In the genomic region with DNA sequence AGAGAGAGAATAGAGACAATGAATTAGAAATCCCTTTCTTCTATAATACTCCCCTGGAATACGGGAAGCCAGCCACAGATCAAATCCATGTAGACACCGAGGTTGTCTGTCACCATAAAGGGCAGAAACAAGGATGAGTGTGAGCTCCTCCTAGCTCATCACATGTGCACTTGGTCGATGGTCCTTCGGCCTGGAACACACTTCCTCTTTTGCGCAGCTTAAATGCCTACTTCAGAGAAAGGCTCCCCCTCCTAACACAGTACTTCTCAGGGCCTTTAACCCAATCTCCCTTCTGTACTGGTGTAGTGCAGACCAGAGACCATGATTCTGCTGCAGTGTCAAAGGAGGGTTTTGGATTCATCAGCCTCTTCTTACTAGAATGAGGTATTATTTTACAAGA, we compare ENCODE assay signal across 28 mouse cellular contexts. TPM values are rescaled to one million over a fixed set of nuclear protein-coding genes. Genes with fewer than 3 reads are reported as not detected.
DNase-seq lines count a peak whose midpoint lies in the region; ATAC-seq and TF ChIP-seq lines count a peak whose summit lies in the region.
"Had no signal": no experiment of that assay in that cellular context is flagged by ENCODE, and none has a peak within 500 bp of the region (broad histone marks: within the 10 kb centered on the region; RNA-seq: fewer than 3 reads in every experiment).

No protein-coding gene starts in this region.

- no peak overlapping the region for H3K4me3 ChIP-seq in CH12.LX (replicated peaks in 1 of 3; ENCODE audit: low read depth in 2 of 3, low read length in 2 of 3, poor library complexity in 1 of 3)
- no peak overlapping the region for H3K4me3 ChIP-seq in cerebellum, adult 2 months (replicated peaks; ENCODE audit: insufficient read depth, low read depth, low read length)
- H3K4me3 ChIP-seq in kidney, adult 2 months (ENCODE audit: insufficient read depth, low read depth, low read length): no peak overlapping the region
- H3K4me3 ChIP-seq: embryonic facial prominence, embryonic 12.5 days; embryonic facial prominence, embryonic 15.5 days; gastrocnemius, adult 2 months; heart, embryonic 12.5 days; heart, embryonic 15.5 days had no signal

- 93% methylated on average over 5 of the region's 5 CpGs for WGBS in cerebellum, adult 2 months
- WGBS in kidney, adult 2 months: 84% methylated on average over 5 of the region's 5 CpGs

- no peak for TF ChIP-seq CTCF in CH12.LX (conservative IDR thresholded peaks at IDR 0.05 in 1 of 2, IDR thresholded peaks at IDR 0.05 in 1 of 2; ENCODE audit: low read depth in 2 of 2, low read length in 2 of 2)
- no peak for TF ChIP-seq CTCF in cerebellum, adult 2 months (IDR thresholded peaks at IDR 0.05; ENCODE audit: borderline replicate concordance, insufficient read depth, low read depth, low read length)
- TF ChIP-seq CTCF in kidney, adult 2 months (conservative IDR thresholded peaks at IDR 0.05; ENCODE audit: insufficient read depth, insufficient read length, low read depth, low read length): no peak

- no peak overlapping the region for H3K27ac ChIP-seq in CH12.LX (ENCODE audit: insufficient read depth, low read depth)
- H3K27ac ChIP-seq in cerebellum, adult 2 months (ENCODE audit: insufficient read depth, low read length): no peak overlapping the region
- no peak overlapping the region for H3K27ac ChIP-seq in kidney, adult 2 months (ENCODE audit: insufficient read depth, low read depth, low read length)
- H3K27ac ChIP-seq: embryonic facial prominence, embryonic 12.5 days; embryonic facial prominence, embryonic 15.5 days; gastrocnemius, adult 2 months; heart, embryonic 15.5 days; hindbrain, embryonic 14.5 days; hindbrain, postnatal 0 days had no signal

- peaks cover 76% of the 10 kb centered on the region for H3K27me3 ChIP-seq in CH12.LX (replicated peaks)
- no peaks in the 10 kb centered on the region for H3K27me3 ChIP-seq in splenic B cell, adult 2 months (ENCODE audit: control insufficient read depth, insufficient read depth, low read length, poor library complexity, severe bottlenecking)
- no peaks in the 10 kb centered on the region for H3K27me3 ChIP-seq in cerebellum, adult 2 months (ENCODE audit: control insufficient read depth, insufficient read depth, low read length)
- H3K27me3 ChIP-seq in kidney, adult 2 months (replicated peaks; ENCODE audit: control insufficient read depth, insufficient read depth, low read length): no peaks in the 10 kb centered on the region
- H3K27me3 ChIP-seq: embryonic facial prominence, embryonic 12.5 days; embryonic facial prominence, embryonic 15.5 days had no signal

- no peak for TF ChIP-seq POLR2A in CH12.LX (IDR thresholded peaks at IDR 0.05; ENCODE audit: low read depth, low read length)
- no peak for TF ChIP-seq POLR2A in cerebellum, adult 2 months (IDR thresholded peaks at IDR 0.05; ENCODE audit: borderline replicate concordance, insufficient read depth, low read length)
- TF ChIP-seq POLR2A in kidney, adult 2 months (IDR thresholded peaks at IDR 0.05; ENCODE audit: low read depth, low read length): no peak

- TF ChIP-seq EP300 in CH12.LX (IDR thresholded peaks at IDR 0.05; ENCODE audit: low read length): no peak

- no peaks in the 10 kb centered on the region for H3K79me2 ChIP-seq in CH12.LX (replicated peaks; ENCODE audit: control insufficient read depth, extremely low read depth, insufficient read depth, poor library complexity, severe bottlenecking)

- H3K9ac ChIP-seq in CH12.LX (ENCODE audit: insufficient read depth, low read depth): no peak overlapping the region
- H3K9ac ChIP-seq: embryonic facial prominence, embryonic 12.5 days; embryonic facial prominence, embryonic 15.5 days; forebrain, postnatal 0 days; heart, embryonic 12.5 days; heart, embryonic 15.5 days; hindbrain, embryonic 14.5 days had no signal

- H3K4me2 ChIP-seq in CH12.LX (ENCODE audit: insufficient read depth, low read depth, poor library complexity, severe bottlenecking): no peak overlapping the region
- H3K4me2 ChIP-seq: embryonic facial prominence, embryonic 12.5 days; embryonic facial prominence, embryonic 15.5 days; heart, embryonic 12.5 days; heart, embryonic 15.5 days; hindbrain, embryonic 14.5 days had no signal

- DNase-seq in CH12.LX (ENCODE audit: extremely low read depth): peak; percentile 52
- DNase-seq in splenic B cell, adult 2 months (ENCODE audit: low read depth, low spot score): peak; percentile 17
- DNase-seq in adrenal gland, postnatal 10 days: no peak
- DNase-seq in cerebellum, adult 2 months: no peak
- DNase-seq in kidney, adult 2 months: no peak
- DNase-seq: adrenal gland, adult 8-10 months; adrenal gland, postnatal 36 days; cerebellum, adult 8-10 months; cerebellum, postnatal 10 days; cerebellum, postnatal 36 days; forebrain, postnatal 0 days; gastrocnemius, adult 2 months; gastrocnemius, postnatal 14 days; heart, adult 18-20 months; heart, postnatal 10 days; heart, postnatal 36 days had no signal

- dilution Hi-C loops in CH12.LX (cut with MboI; ENCODE audit: extremely low pct_ligation_motif_present, extremely low pct_unique_long_range_greater_than_20kb, low sequenced_read_pairs): no loop called here

- H3K9me3 ChIP-seq in CH12.LX (replicated peaks; ENCODE audit: low read length): peaks cover 12% of the 10 kb centered on the region
- H3K9me3 ChIP-seq: embryonic facial prominence, embryonic 12.5 days; embryonic facial prominence, embryonic 15.5 days; heart, embryonic 12.5 days; heart, embryonic 15.5 days had no signal

- H3K4me1 ChIP-seq in CH12.LX (ENCODE audit: control insufficient read depth in 1 of 2, insufficient read depth in 2 of 2): peaks cover 0 to 6% of the 10 kb centered on the region in 2 experiments; a peak in 2 of 4 replicates
- no peaks in the 10 kb centered on the region for H3K4me1 ChIP-seq in cerebellum, adult 2 months (ENCODE audit: control insufficient read depth, insufficient read depth, low read length)
- no peaks in the 10 kb centered on the region for H3K4me1 ChIP-seq in kidney, adult 2 months (ENCODE audit: control insufficient read depth, insufficient read depth, low read length)
- H3K4me1 ChIP-seq: heart, embryonic 12.5 days; heart, embryonic 15.5 days had no signal

- H3K36me3 ChIP-seq in CH12.LX (replicated peaks in 1 of 2; ENCODE audit: control insufficient read depth in 1 of 2, insufficient read depth in 1 of 2, low read length in 1 of 2): no peaks in the 10 kb centered on the region
- no peaks in the 10 kb centered on the region for H3K36me3 ChIP-seq in splenic B cell, adult 2 months (ENCODE audit: control insufficient read depth, insufficient read depth, low read length, poor library complexity, severe bottlenecking)
- H3K36me3 ChIP-seq in kidney, adult 2 months (ENCODE audit: control insufficient read depth, insufficient read depth, low read length): no peaks in the 10 kb centered on the region
- H3K36me3 ChIP-seq: embryonic facial prominence, embryonic 12.5 days; embryonic facial prominence, embryonic 15.5 days; heart, embryonic 12.5 days; heart, embryonic 15.5 days had no signal

- TF ChIP-seq RAD21 in CH12.LX (IDR thresholded peaks at IDR 0.05; ENCODE audit: low read depth, low read length): no peak

- in situ Hi-C loops in CH12.LX (cut with MboI; ENCODE audit: low pct_ligation_motif_present, low pct_unique_long_range_greater_than_20kb, low sequenced_read_pairs): no loop called here

- ATAC-seq in common myeloid progenitor, adult 5-6 weeks (replicated peaks; ENCODE audit: low read depth, poor library complexity, severe bottlenecking): peak; percentile 90
- peak; percentile 75 to 78 for ATAC-seq in hematopoietic stem cell, adult 5-6 weeks (replicated peaks in 1 of 2; ENCODE audit: insufficient read depth in 1 of 2, low FRiP score in 2 of 2, low TSS enrichment in 1 of 2, low read depth in 1 of 2, poor library complexity in 2 of 2, severe bottlenecking in 2 of 2)
- ATAC-seq: activated CD4-positive, CD25-positive, alpha-beta regulatory T cell, adult 4 months; forebrain, embryonic 14.5 days; forebrain, postnatal 0 days; hindbrain, postnatal 0 days; inflammation-experienced regulatory T-cells, adult 6 months; intestine, embryonic 16.5 days had no signal

TF ChIP-seq in CH12.LX, 34 proteins besides CTCF, POLR2A, EP300 and RAD21:
- no peak for TF ChIP-seq ZC3H11A (IDR thresholded peaks at IDR 0.05; ENCODE audit: low read depth, low read length)
- TF ChIP-seq ELF1 (IDR thresholded peaks at IDR 0.05; ENCODE audit: low read depth, low read length): no peak
- TF ChIP-seq MXI1 (IDR thresholded peaks at IDR 0.05; ENCODE audit: low read depth, low read length): no peak
- TF ChIP-seq MYC (IDR thresholded peaks at IDR 0.05; ENCODE audit: low read depth, low read length): no peak
- TF ChIP-seq MAZ (IDR thresholded peaks at IDR 0.05; ENCODE audit: low read depth, low read length): no peak
- no peak for TF ChIP-seq SMC3 (IDR thresholded peaks at IDR 0.05; ENCODE audit: low read depth, low read length)
- no peak for TF ChIP-seq TBP (conservative IDR thresholded peaks at IDR 0.05; ENCODE audit: low read depth, low read length)
- no peak for TF ChIP-seq RCOR1 (conservative IDR thresholded peaks at IDR 0.05; ENCODE audit: low read depth, low read length)
- no peak for TF ChIP-seq GABPA (IDR thresholded peaks at IDR 0.05; ENCODE audit: insufficient replicate concordance, low read depth, low read length)
- TF ChIP-seq ZNF384 (IDR thresholded peaks at IDR 0.05; ENCODE audit: low read depth, low read length): no peak
- no peak for TF ChIP-seq BHLHE40 (IDR thresholded peaks at IDR 0.05; ENCODE audit: low read depth, low read length)
- no peak for TF ChIP-seq NELFE (IDR thresholded peaks at IDR 0.05; ENCODE audit: low read depth, low read length)
- no peak for TF ChIP-seq HCFC1 (IDR thresholded peaks at IDR 0.05; ENCODE audit: low read depth, low read length)
- no peak for TF ChIP-seq MAFK (IDR thresholded peaks at IDR 0.05; ENCODE audit: insufficient replicate concordance, low read length)

RNA-seq across cellular contexts. Expression of gene Cd82, which starts 34.3 kb away (rescaled TPM):
- total RNA-seq in CH12.LX (2012; rRNA removed) (164 and 215 TPM in 2 replicates), CH12.LX (2014; rRNA removed) (157 and 177 TPM in 2 replicates)
- polyA plus RNA-seq in CH12.LX (2012; ENCODE audit: insufficient read length, low read depth): 249 and 294 TPM in 2 replicates
- total RNA-seq in common myeloid progenitor, adult 5-6 weeks (2017): 42.9 and 43.7 TPM in 2 replicates
- 59.6 and 64.5 TPM in 2 replicates for total RNA-seq in hematopoietic stem cell, adult 5-6 weeks (2017)
- total RNA-seq in adrenal gland, postnatal 10 days (2021): 10 to 100 TPM; 44.1 to 47.5 TPM
- 41.0 and 47.4 TPM in 2 replicates for polyA plus RNA-seq in cerebellum, adult 2 months (2012; rRNA removed)
- polyA plus RNA-seq in kidney, adult 2 months (2012; rRNA removed): 200 and 223 TPM in 2 replicates

Comparison
In these comparisons a context has a peak if more than half of its experiments do, and no peak if none do; other contexts are left out.
1. DNase-seq: peak in CH12.LX (single experiment) and splenic B cell, adult 2 months (single experiment); none in adrenal gland, postnatal 10 days (single experiment), cerebellum, adult 2 months (0 of 2) and kidney, adult 2 months (single experiment).